Mouse (Mus musculus): ENCODE results near the gene Ibtk.

DNA sequence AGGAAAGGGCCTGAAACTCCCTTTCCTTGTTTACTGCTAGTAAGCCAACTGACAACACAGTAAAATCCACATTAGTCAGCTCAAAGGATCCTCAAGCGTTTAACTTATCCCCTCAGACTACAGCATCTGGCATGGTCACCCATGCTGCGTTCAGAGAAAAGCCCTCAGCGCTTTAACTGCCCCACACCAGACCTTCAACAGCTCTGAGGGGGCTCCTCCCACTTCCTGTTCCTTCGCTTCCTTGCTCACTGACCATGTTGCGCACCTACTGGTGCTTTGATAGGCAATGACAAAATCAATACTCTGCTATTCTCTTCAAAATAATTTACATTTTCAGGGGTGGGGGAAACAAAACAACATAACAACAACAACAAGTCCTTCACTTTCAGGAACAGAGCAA is 47.2 kb downstream of the Ibtk start:
- TF ChIP-seq ZNF384 (IDR thresholded peaks at IDR 0.05; ENCODE audit: low read depth, low read length) (no peak), HCFC1 (IDR thresholded peaks at IDR 0.05; ENCODE audit: borderline replicate concordance, insufficient read depth, low read length) (no peak)
